12 mouse cellular contexts compared by ENCODE assay signal in the genomic region with DNA sequence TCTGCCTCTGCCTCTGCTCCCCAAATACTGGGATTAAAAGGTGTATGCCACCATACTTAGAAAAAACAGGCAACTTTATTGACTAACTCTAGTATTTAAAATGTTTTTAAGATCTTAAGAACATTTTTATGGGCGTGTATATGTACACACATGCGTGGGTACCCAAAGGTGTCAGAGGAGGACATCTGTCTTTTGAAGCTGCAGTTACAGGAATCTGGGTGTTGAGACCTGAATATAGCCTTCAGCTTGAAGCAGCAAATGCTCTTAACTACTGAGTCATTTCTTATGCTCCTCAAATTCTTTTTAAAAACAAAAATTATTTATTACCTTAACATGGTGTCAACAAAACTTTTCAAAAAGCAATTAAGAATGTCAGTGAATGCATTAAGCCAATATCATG.
"Had no signal": no experiment of that assay in that cellular context is flagged by ENCODE, and none has a peak within 500 bp of the region (broad histone marks: within the 10 kb centered on the region; RNA-seq: fewer than 3 reads in every experiment).

No protein-coding gene starts in this region.

- DNase-seq: retina, postnatal 1 day; right cerebral cortex, adult 18-20 months; right cerebral cortex, postnatal 14 days; right cerebral cortex, postnatal 25 days; right cerebral cortex, postnatal 4 days; spleen, adult 18-20 months; thymus, adult 18-20 months; thymus, adult 2 months; thymus, postnatal 14 days; thymus, postnatal 25 days; thymus, postnatal 36 days; thymus, postnatal 4 days had no signal
